Mouse (Mus musculus): ENCODE results near the gene Arid5a.

The Arid5a gene

GRCm38 (mm10) chr1:36294402-36294801 is 13.1 kb upstream of the Arid5a start:
- DNase-seq (ENCODE audit: low read depth), result peak; percentile 48

GRCm38 (mm10) chr1:36296466-36297149 is 10.9 kb upstream of the Arid5a start:
- DNase-seq (ENCODE audit: low read depth), result peak; percentile 93

GRCm38 (mm10) chr1:36298107-36298506 is 9.4 kb upstream of the Arid5a start:
- no peak for DNase-seq (ENCODE audit: low read depth)

- DNase-seq (ENCODE audit: low read depth), result no peak
Measured at GRCm38 (mm10) chr1:36299126-36299525, 8.4 kb upstream of the Arid5a start.

GRCm38 (mm10) chr1:36299676-36300075 is 7.9 kb upstream of the Arid5a start:
- DNase-seq (ENCODE audit: low read depth), result no peak

GRCm38 (mm10) chr1:36300486-36300885 is 7.0 kb upstream of the Arid5a start:
- no peak for DNase-seq (ENCODE audit: low read depth)

GRCm38 (mm10) chr1:36302273-36302672 is 5.3 kb upstream of the Arid5a start:
- DNase-seq (ENCODE audit: low read depth), result no peak

GRCm38 (mm10) chr1:36302957-36303356 is 4.6 kb upstream of the Arid5a start:
- DNase-seq (ENCODE audit: low read depth), result no peak

- no peak for DNase-seq (ENCODE audit: low read depth)
Measured at GRCm38 (mm10) chr1:36303381-36304320, 3.9 kb upstream of the Arid5a start.

- no peak for DNase-seq (ENCODE audit: low read depth)
Measured at GRCm38 (mm10) chr1:36304764-36305163, 2.8 kb upstream of the Arid5a start.

- no peak for DNase-seq (ENCODE audit: low read depth)
Measured at GRCm38 (mm10) chr1:36306120-36306519, 1.4 kb upstream of the Arid5a start.

GRCm38 (mm10) chr1:36307121-36307494 is 425 bp upstream of the Arid5a start:
- no peak for DNase-seq (ENCODE audit: low read depth)

- no peak for DNase-seq (ENCODE audit: low read depth)
Measured at GRCm38 (mm10) chr1:36308451-36308901, 943 bp downstream of the Arid5a start.

GRCm38 (mm10) chr1:36308966-36309475 is 1.5 kb downstream of the Arid5a start:
- peak; percentile 42 for DNase-seq (ENCODE audit: low read depth)

- peak; percentile 93 for DNase-seq (ENCODE audit: low read depth)
Measured at GRCm38 (mm10) chr1:36309498-36309901, 2.0 kb downstream of the Arid5a start.

- DNase-seq (ENCODE audit: low read depth), result peak; percentile 72
Measured at GRCm38 (mm10) chr1:36314959-36315775, 7.6 kb downstream of the Arid5a start.

GRCm38 (mm10) chr1:36315776-36316100 is 8.2 kb downstream of the Arid5a start:
- DNase-seq (ENCODE audit: low read depth), result no peak

GRCm38 (mm10) chr1:36321164-36321563 is 13.6 kb downstream of the Arid5a start:
- no peak for DNase-seq (ENCODE audit: low read depth)

GRCm38 (mm10) chr1:36321829-36322573 is 14.5 kb downstream of the Arid5a start:
- DNase-seq (ENCODE audit: low read depth), result peak; percentile 48

GRCm38 (mm10) chr1:36323076-36323475 is 15.5 kb downstream of the Arid5a start:
- DNase-seq (ENCODE audit: low read depth), result no peak

GRCm38 (mm10) chr1:36323746-36324448 is 16.4 kb downstream of the Arid5a start:
- peak; percentile 86 for DNase-seq (ENCODE audit: low read depth)

Data from 416B (cell line).